Mouse (Mus musculus) CH12.LX (cell line): ENCODE results near the gene Tnfrsf1a.

Experiments used
- CHD1 ChIP-seq: IDR thresholded peaks from 2 replicates; pipeline ENCODE4 v1.6.1; 2012; ENCODE audit warnings: low read depth, low read length, improper control_type of control experiment, inconsistent platforms
- E2F4 ChIP-seq: IDR thresholded peaks from 2 replicates; pipeline ENCODE4 v1.6.1; 2011; ENCODE audit warnings: low read depth, low read length, improper control_type of control experiment; ENCODE audit not compliant: insufficient replicate concordance
- MAFK ChIP-seq: IDR thresholded peaks from 2 replicates; pipeline ENCODE4 v1.6.1; 2011; ENCODE audit warnings: low read length, improper control_type of control experiment; ENCODE audit not compliant: insufficient replicate concordance
- MEF2A ChIP-seq: IDR thresholded peaks from 2 replicates; pipeline ENCODE4 v1.6.1; 2014; ENCODE audit warnings: low read depth, mild to moderate bottlenecking, inconsistent platforms, low read length, improper control_type of control experiment, borderline replicate concordance
- MYC ChIP-seq: IDR thresholded peaks from 2 replicates; pipeline ENCODE4 v1.6.1; 2011; ENCODE audit warnings: low read depth, mild to moderate bottlenecking, improper control_type of control experiment, low read length
- POLR2A ChIP-seq: IDR thresholded peaks from 2 replicates; pipeline ENCODE4 v1.6.1; 2011; ENCODE audit warnings: low read depth, mild to moderate bottlenecking, improper control_type of control experiment, low read length
- RAD21 ChIP-seq: IDR thresholded peaks from 2 replicates; pipeline ENCODE4 v1.6.1; 2011; ENCODE audit warnings: low read depth, mild to moderate bottlenecking, low read length, improper control_type of control experiment, moderate library complexity
- SIN3A ChIP-seq: IDR thresholded peaks from 2 replicates; pipeline ENCODE4 v1.6.1; 2012; ENCODE audit warnings: low read length, improper control_type of control experiment, inconsistent platforms
- TCF12 ChIP-seq: IDR thresholded peaks from 2 replicates; pipeline ENCODE4 v1.6.1; 2014; ENCODE audit warnings: low read depth, mild to moderate bottlenecking, inconsistent platforms, low read length, improper control_type of control experiment

DNA sequence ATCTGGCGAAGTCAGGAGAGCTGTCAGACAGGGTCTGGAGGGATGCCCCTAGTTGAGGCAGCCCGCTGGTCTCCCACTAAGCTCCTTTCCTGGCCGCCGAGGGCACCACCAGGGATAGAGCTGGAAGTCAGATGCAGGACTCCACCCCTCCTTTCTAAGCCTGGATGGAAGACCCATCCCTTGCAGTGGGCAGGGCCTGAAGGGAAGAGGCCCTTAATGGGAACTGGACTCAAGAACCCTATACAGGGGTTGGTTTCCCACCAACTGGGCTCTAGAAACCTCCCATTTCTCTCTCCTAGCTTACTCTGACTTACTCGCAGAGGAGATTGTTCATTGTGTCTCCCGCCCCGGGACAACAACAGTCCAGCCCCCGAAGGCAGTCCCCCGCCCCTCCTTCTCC lies 30.6 kb downstream of the Tnfrsf1a start:
- TF ChIP-seq SIN3A (no peak), POLR2A (no peak), MEF2A (no peak), TCF12 (no peak), RAD21 (no peak), CHD1 (no peak), MYC (no peak), E2F4 (no peak), MAFK (no peak)
